Mouse (Mus musculus): ENCODE data around the gene Itpkb.

Gene Itpkb

DNA sequence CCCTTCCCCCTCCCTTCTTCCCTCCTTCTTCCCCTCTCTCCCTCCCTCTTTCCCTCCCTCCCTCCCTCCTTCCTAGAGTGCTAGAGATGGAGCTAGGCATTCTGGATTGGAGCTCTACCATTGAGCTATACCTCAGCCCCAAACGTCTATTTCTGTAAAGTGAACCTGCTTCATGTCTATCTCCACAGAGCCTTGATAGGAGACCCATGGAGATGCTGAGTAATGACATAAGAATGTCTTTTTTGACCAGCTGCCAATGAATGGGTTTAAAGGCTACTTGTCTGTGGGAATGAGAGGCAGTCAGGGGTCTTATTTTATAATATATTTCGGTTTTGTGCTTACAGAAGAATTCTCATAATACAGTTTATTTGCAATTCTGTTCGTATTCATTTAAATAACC, 15.2 kb upstream of the Itpkb start:
- no peak for DNase-seq

- no peak for DNase-seq
Observed at GRCm38 (mm10) chr1:180317450-180317849, 12.8 kb upstream of the Itpkb start.

- no peak for DNase-seq
Observed at GRCm38 (mm10) chr1:180318407-180318806, 11.9 kb upstream of the Itpkb start.

DNA sequence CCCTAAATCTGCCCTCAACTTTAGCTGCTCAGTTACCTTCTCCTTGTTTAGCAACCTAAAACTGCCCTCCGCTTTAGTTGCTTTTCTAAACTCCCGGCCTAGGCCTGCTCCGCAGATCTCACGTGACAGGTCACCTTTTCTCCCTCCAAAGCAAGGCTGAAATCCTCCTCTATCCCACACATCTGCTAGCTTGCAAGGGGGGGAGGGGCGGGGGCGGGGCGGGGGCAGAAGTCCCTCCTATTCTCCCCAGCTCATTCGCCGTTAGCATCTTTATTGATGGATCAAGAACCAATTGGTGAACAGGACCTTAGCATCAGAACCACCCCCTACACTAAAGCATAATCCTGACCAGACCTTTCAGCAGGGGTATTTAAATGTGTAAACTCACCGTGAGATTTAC, 10.4 kb upstream of the Itpkb start:
- DNase-seq = no peak

DNA sequence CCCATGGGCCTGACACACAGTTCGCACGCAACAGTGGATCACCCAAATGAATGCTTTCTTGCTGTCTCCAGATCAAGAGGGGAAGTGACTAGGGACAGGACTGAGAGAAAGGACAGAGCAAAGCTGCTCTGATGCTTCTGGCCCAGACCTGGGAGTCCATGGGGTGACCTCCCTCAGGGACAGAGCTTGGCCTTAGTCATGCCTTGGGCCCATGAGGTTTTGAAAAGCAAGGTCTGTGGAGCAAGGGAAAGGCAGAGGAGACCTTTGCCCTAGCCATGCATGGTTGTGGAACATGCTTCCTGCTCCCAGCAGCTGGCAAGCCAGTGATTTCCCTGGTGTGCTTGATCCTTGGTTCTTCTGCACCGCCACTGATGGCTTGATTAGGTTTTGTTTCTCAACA, 7.4 kb upstream of the Itpkb start:
- DNase-seq = no peak

DNA sequence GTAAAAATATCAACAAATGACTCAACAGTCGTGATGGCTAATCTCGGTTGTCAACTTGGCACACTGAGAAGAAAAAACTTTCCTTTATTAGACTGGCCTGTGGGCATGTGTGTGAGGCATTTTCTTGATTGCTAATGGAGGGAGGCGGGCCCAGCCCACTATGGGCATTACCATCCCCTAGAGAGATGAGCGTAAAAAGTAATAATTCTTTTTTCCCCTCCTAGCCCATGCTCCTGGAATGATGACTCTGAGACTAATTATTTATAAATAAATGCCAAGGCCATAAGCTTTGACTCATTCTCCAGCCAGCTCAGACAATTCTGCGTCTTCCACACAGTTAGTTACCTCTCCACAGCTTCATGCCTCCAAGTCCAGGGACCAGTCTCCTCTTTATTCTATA, 6.8 kb upstream of the Itpkb start:
- DNase-seq = no peak

- no peak for DNase-seq
Observed at GRCm38 (mm10) chr1:180324271-180324670, 6.0 kb upstream of the Itpkb start.

DNA sequence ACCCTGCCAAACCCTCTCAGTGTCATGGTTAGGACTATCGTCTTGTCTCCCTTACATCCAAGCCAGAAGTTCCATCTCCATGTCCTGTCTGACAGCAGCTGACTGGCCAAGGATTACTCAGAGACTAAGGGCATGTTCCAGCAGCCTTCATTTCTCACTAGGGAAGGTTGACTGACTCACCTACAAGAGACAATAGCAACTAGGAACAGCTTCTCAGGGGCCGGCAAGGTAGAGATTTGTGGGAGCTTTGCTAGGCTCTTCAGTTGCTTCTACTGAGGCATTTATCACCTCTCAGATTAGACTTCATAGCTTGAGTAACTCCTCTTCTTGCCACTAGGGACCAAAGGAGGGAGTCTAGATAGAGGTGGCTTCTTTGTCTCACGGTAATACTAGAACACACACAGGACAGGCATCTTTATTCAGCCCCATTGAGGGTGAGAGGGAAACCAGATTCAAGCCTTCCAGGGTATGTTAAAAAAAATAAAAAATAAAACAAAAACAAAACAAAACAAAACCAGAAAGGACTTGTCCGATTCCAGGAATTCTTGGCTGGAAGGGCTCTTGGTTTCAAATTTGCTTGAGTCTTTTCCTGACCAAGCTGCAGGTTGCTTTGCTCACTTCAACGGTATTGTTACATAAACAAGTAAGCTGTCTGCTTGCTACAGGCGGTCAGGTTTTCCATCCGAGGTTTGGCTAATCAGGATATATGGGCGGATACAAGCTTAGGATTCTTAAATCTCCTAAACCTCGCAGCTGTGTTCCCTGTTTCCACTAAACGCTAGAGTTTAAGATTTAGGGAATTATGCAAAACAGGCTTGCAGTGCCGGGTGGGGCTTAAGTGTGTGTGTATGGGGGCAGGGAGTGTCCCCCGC, 1.3 kb upstream of the Itpkb start:
- DNase-seq = no peak

- DNase-seq = no peak
Observed at GRCm38 (mm10) chr1:180329706-180330105, 579 bp upstream of the Itpkb start.

GRCm38 (mm10) chr1:180330707-180331545, 641 bp downstream of the Itpkb start:
- no peak for DNase-seq

DNA sequence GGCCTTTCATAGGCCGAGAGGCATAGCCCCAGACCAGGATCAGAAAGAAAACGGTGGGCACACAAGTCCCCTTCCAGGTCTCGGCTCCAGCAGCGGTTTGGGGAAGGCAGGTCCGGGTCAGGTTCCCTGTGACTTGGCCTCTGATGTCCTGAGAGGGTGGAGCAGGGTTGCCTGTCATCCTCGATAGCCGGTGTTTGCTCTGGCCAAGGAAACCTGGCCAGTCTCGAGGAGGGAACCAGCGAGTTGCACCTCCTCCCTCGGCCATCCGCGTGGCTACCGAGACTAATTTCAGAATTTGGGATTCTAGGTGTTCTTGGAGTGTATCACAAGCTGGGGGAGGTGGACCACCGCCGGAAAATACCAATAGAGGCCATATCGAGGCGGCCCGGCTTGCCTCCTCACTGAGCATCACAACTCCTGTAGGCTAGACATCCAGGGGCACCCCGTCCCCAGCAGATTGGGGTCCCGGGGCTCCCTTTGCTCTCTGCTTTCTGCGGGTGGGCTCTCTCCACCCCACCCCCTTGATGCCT, 1.3 kb downstream of the Itpkb start:
- no peak for DNase-seq

GRCm38 (mm10) chr1:180332076-180332927, 2.0 kb downstream of the Itpkb start:
- no peak for DNase-seq

DNA sequence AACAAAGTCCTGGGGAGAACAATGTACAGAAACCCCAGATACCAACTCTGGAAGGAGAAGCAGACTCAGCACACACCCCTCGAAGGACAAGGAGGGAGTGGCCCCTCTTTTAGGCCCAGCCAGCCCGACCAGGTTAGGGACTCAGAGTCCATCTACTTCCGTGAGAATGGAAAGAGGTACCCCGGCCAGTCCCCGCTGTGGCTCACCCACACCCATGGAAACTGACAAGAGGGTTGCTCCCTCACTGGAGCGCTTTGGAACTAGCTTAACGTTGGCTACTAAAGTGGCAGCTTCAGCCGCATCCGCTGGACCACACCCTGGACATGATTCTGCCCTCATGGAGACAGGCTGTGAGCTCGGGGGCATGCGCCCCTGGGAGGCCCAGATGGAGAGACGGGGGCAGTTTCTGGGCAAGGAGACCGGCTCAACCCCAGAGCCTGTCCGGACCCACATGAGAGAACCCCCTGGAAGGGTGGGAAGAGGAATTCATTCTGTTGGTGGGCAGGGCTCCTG, 2.7 kb downstream of the Itpkb start:
- no peak for DNase-seq

DNA sequence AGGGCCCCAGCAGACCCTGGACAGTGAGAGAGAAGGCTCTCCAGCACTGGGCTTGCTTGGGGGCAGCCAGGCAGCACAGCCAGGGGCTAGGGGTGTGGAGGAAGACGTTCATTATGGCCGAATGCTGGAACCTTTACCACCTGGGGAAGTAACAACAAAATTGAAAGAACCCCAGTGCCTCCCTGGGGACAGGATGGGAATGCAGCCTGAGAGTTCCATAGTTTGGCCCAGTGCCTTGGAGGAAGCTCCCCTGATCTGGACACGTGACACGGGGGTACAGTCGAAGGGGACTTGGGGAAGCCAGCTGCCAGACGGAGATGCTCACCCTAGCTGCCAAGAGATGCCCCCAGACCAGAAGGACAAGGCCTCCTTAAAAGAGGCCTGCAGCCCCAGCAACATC, 3.3 kb downstream of the Itpkb start:
- DNase-seq = no peak

DNA sequence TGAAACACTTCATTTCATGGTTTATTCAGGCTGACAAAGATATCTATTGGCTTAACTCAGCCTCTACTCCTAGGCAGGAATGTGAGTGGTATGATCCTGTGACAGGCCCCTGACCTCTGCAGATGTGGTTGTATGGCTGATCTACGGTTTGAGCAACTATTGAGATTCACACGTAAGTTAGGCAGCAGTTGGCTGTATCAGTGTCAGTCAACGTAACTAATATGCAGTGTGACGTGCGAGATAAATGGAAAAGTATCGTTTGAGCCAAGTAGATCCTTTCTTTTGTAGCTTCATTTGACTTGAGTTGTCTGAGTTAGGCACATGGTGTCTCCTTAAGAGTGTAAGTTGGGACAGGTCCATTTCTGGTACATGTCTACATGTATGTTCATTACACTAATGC, 4.3 kb downstream of the Itpkb start:
- DNase-seq = no peak

DNA sequence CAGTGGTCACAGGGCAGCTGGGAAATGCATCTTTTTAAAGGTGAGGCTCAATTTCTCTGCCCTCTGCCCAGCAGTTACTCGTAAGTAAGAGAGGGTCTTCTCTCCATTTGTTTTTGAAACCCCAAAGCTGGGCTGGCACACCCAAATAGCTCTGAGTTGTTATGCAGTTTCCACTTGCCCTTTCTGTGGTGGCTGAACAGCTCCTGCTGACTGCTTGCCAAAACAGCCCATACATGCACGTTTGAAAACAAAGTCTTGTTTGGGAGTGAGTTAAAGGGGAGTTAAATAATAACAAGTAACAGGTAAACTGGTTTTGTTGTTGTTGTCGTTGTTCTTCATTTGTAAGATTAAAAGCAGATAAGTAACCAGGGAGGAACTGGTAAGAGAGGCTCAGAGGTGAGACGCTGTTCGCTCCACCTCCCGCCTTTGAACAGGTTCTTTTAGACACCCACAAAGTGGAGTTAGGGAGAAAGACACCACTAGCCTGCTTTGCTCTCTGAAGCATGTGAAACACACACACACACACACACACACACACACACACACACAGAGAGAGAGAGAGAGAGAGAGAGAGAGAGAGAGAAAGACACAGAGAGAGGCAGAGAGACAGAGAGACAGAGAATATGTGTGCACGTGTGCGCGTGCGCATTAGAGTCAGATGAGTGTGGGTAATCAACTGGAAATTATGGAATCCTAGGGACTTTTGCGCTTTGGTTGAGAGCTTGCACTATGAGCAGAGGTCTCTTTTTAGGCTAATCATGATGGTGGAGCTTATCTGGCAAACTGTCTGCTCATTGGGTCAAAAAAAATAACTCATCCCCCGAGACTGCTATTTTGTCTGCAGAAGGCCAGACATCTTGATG, 5.5 kb downstream of the Itpkb start:
- DNase-seq = no peak

GRCm38 (mm10) chr1:180338358-180338757, 8.1 kb downstream of the Itpkb start:
- no peak for DNase-seq

DNA sequence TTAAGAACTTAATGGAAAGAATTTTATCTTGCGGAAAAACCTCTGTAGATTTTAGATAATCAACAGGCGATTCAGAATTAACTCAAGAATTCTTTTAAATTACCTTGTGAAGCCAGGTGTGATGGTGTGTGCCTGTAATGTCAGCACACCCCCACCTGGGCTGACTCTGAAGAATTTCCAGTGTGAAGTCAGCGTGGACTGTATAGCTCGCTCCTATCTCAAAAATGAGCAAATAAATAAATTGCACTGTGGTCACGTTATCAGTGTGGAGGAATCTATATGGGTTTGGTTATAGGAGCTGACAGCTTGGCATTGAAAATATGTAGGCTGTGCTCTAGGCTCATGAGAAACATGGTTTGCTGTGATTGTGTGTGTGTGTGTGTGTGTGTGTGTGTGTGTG, 8.9 kb downstream of the Itpkb start:
- DNase-seq = no peak

DNA sequence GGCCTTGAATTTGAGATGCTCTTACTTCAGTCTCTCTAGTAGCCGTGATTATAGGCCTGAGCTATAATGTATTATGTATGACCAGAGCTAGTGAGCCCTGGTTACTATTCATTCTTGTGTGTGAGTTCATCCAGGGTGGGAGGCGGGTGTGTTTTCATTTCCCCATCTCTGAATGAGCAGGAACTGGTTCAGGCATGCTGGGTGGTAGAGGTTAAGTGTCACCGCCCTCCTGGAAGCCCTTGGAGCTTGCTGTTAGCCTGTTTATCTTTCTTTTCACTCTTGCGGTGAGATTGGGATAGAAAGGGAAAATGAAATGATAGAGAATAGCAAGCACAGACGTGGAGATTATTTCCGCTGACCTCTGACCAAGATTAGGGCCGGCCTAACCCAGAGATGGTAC, 12.7 kb downstream of the Itpkb start:
- no peak for DNase-seq

GRCm38 (mm10) chr1:180343434-180344210, 13.3 kb downstream of the Itpkb start:
- no peak for DNase-seq

- DNase-seq = no peak
Observed at GRCm38 (mm10) chr1:180345098-180345497, 14.8 kb downstream of the Itpkb start.
